Mouse (Mus musculus) Patski (cell line): ENCODE measurements around the gene Yy1. TPM values are rescaled to one million over a fixed set of nuclear protein-coding genes. Genes with fewer than 3 reads are reported as not detected.
A peak's percentile ranks its signal among the peaks of the same experiment; 100 is the strongest.

Experiments used
- ATAC-seq: fragments of 100-300 bp; one replicate; pipeline ENCODE4 v1.8.0; 2021
- CTCF ChIA-PET: fragments of 350-600 bp; sonication (Branson Sonifier 250); formaldehyde crosslinking; loops from one replicate; lab custom pipeline; 2022; ENCODE audit warnings: inconsistent platforms; lab: Charles Lee
- POLR2A ChIA-PET: fragments of 350-600 bp; sonication (Branson Sonifier 250); formaldehyde crosslinking; loops from one replicate; lab custom pipeline; 2022; ENCODE audit warnings: antibody characterized with exemption, inconsistent platforms; lab: Charles Lee
- DNase-seq: peaks from one replicate; pipeline ENCODE4 v3.0.0-alpha.2; 2011; ENCODE audit warnings: low read depth, low spot score
- H3K27me3 ChIP-seq: fragments of 371-371 bp; one replicate; pipeline ENCODE4 v1.5.1; 2021
- CTCF ChIP-seq: fragments of 100-300 bp; IDR thresholded peaks from one replicate; pipeline ENCODE4 v1.5.1; 2021
- in situ Hi-C: fragments of 300-500 bp; cut with MboI; formaldehyde crosslinking; loops from 3 replicates; pipeline ENCODE4 v1.11.1; 2018; ENCODE audit warnings: low pct_unique_long_range_greater_than_20kb, mixed read lengths
- polyA plus RNA-seq: library from polyadenylated mRNA; unstranded; gene quantifications from one replicate; pipeline ENCODE4 v1.2.3, GENCODE M21; 2021

Gene Yy1
- polyA plus RNA-seq, 1 experiment from 2014 or later, result 53.2 TPM

GRCm38 (mm10) chr12:108804388-108804787 lies 11.6 kb downstream of the Yy1 start:
- ChIA-PET CTCF (interaction anchor here (1.1 kb wide), 1 partner anchor 8 kb away, joined by 4 read pairs; no protein-coding TSS in a partner anchor), POLR2A (no interaction called here)
- DNase-seq, result no peak
- TF ChIP-seq CTCF, result no peak
- H3K27me3 ChIP-seq, result no peaks in the 10 kb centered on the region
- in situ Hi-C loops, result no loop called here
- no peak for ATAC-seq

GRCm38 (mm10) chr12:108808465-108808864 lies 15.7 kb downstream of the Yy1 start:
- POLR2A ChIA-PET, result no interaction called here
- TF ChIP-seq CTCF, result no peak
- ATAC-seq (no peak), DNase-seq (no peak)
- CTCF ChIA-PET, result interaction anchor here (0.8 to 1.3 kb wide), 3 partner anchors 9 to 416 kb away, joined by 3 read pairs; no protein-coding TSS in a partner anchor
- no peaks in the 10 kb centered on the region for H3K27me3 ChIP-seq
- in situ Hi-C loops, result no loop called here

- no peak for ATAC-seq
- CTCF ChIA-PET, result no interaction called here
- POLR2A ChIA-PET, result no interaction called here
Measured at GRCm38 (mm10) chr12:108809771-108810170, 17.0 kb downstream of the Yy1 start.

GRCm38 (mm10) chr12:108810309-108810708 lies 17.5 kb downstream of the Yy1 start:
- DNase-seq (no peak), ATAC-seq (no peak)
- in situ Hi-C loops, result no loop called here
- no peaks in the 10 kb centered on the region for H3K27me3 ChIP-seq
- POLR2A ChIA-PET, result no interaction called here
- CTCF ChIA-PET, result interaction anchor here (1.4 kb wide), 1 partner anchor 60 kb away, joined by 3 read pairs; no protein-coding TSS in a partner anchor
- no peak for TF ChIP-seq CTCF

More at GRCm38 (mm10) chr12:108809771-108810170, 17.0 kb downstream of the Yy1 start:
- in situ Hi-C loops, result no loop called here
- no peak for DNase-seq
- no peak for TF ChIP-seq CTCF
- no peaks in the 10 kb centered on the region for H3K27me3 ChIP-seq

GRCm38 (mm10) chr12:108811133-108811532 lies 18.4 kb downstream of the Yy1 start:
- TF ChIP-seq CTCF, result peak; percentile 78
- POLR2A ChIA-PET, result interaction anchor here (0.6 kb wide), 1 partner anchor 148 kb away, joined by 3 read pairs; no protein-coding TSS in a partner anchor

GRCm38 (mm10) chr12:108812463-108812862 lies 19.7 kb downstream of the Yy1 start:
- TF ChIP-seq CTCF, result no peak
- ChIA-PET CTCF (interaction anchor here (1.5 kb wide), 1 partner anchor 8 kb away, joined by 4 read pairs; no protein-coding TSS in a partner anchor), POLR2A (interaction anchor here (0.7 to 0.9 kb wide), 3 partner anchors 17 to 407 kb away, joined by 3 read pairs; partner anchors contain the start of genes Wars and Wdr25)
- in situ Hi-C loops, result no loop called here
- DNase-seq, result no peak
- ATAC-seq, result no peak
- H3K27me3 ChIP-seq, result no peaks in the 10 kb centered on the region

More at GRCm38 (mm10) chr12:108811133-108811532, 18.4 kb downstream of the Yy1 start:
- ATAC-seq, result peak; percentile 60
- in situ Hi-C loops, result no loop called here
- H3K27me3 ChIP-seq, result no peaks in the 10 kb centered on the region
- CTCF ChIA-PET, result interaction anchor here (1.4 kb wide), 1 partner anchor 59 kb away, joined by 3 read pairs; no protein-coding TSS in a partner anchor
- no peak for DNase-seq

GRCm38 (mm10) chr12:108814470-108814869 lies 21.7 kb downstream of the Yy1 start:
- CTCF ChIA-PET, result interaction anchor here (0.9 kb wide), 1 partner anchor 9 kb away, joined by 3 read pairs; no protein-coding TSS in a partner anchor
- POLR2A ChIA-PET, result no interaction called here
- in situ Hi-C loops, result no loop called here
- no peaks in the 10 kb centered on the region for H3K27me3 ChIP-seq
- ATAC-seq (no peak), DNase-seq (no peak)
- no peak for TF ChIP-seq CTCF

- DNase-seq, result no peak
- ChIA-PET POLR2A (no interaction called here), CTCF (no interaction called here)
- in situ Hi-C loops, result no loop called here
- TF ChIP-seq CTCF, result no peak
- no peaks in the 10 kb centered on the region for H3K27me3 ChIP-seq
- ATAC-seq, result no peak
Measured at GRCm38 (mm10) chr12:108816569-108816968, 23.8 kb downstream of the Yy1 start.

- no peak for TF ChIP-seq CTCF
- in situ Hi-C loops, result no loop called here
- CTCF ChIA-PET, result interaction anchor here (2.6 kb wide), 1 partner anchor 10 kb away, joined by 7 read pairs; no protein-coding TSS in a partner anchor
Measured at GRCm38 (mm10) chr12:108820461-108820860, 27.7 kb downstream of the Yy1 start.

GRCm38 (mm10) chr12:108823036-108823435 lies 30.3 kb downstream of the Yy1 start:
- no peak for ATAC-seq
- DNase-seq, result no peak
- ChIA-PET POLR2A (no interaction called here), CTCF (no interaction called here)
- in situ Hi-C loops, result no loop called here
- no peaks in the 10 kb centered on the region for H3K27me3 ChIP-seq
- no peak for TF ChIP-seq CTCF

More at GRCm38 (mm10) chr12:108820461-108820860, 27.7 kb downstream of the Yy1 start:
- DNase-seq (no peak), ATAC-seq (no peak)
- H3K27me3 ChIP-seq, result no peaks in the 10 kb centered on the region
- POLR2A ChIA-PET, result interaction anchor here (1.0 kb wide), 1 partner anchor 10 kb away, joined by 3 read pairs; no protein-coding TSS in a partner anchor

GRCm38 (mm10) chr12:108824225-108824874 lies 31.6 kb downstream of the Yy1 start:
- in situ Hi-C loops, result no loop called here
- ATAC-seq (no peak), DNase-seq (no peak)
- no peak for TF ChIP-seq CTCF
- ChIA-PET CTCF (no interaction called here), POLR2A (no interaction called here)
- no peaks in the 10 kb centered on the region for H3K27me3 ChIP-seq
